Mouse (Mus musculus) kidney, adult 11 months (tissue): ENCODE measurements around the gene Babam2.
"Not testable (repeated sequence)": the region's sequence is repeated elsewhere in the genome, so short reads cannot be mapped to it uniquely, and the experiment has no call there.

Experiments
- DNase-seq: peaks from one replicate; pipeline ENCODE4 v3.0.0; 2022

Babam2 gene

GRCm38 (mm10) chr5:31839973-31840372 is 142.5 kb downstream of the Babam2 start:
- DNase-seq: no peak

- no peak for DNase-seq
Observed at GRCm38 (mm10) chr5:31840406-31840805, 142.9 kb downstream of the Babam2 start.

GRCm38 (mm10) chr5:31844856-31845255 is 147.4 kb downstream of the Babam2 start:
- no peak for DNase-seq

GRCm38 (mm10) chr5:31846971-31847370 is 149.5 kb downstream of the Babam2 start:
- no peak for DNase-seq

- DNase-seq: no peak
Observed at GRCm38 (mm10) chr5:31848995-31849394, 151.5 kb downstream of the Babam2 start.

- no peak for DNase-seq
Observed at GRCm38 (mm10) chr5:31852786-31853185, 155.3 kb downstream of the Babam2 start.

- no peak for DNase-seq
Observed at GRCm38 (mm10) chr5:31853831-31854230, 156.3 kb downstream of the Babam2 start.

- not testable (repeated sequence) for DNase-seq
Observed at GRCm38 (mm10) chr5:31858877-31859276, 161.4 kb downstream of the Babam2 start.

GRCm38 (mm10) chr5:31860426-31860825 is 162.9 kb downstream of the Babam2 start:
- no peak for DNase-seq

GRCm38 (mm10) chr5:31860831-31861624 is 163.5 kb downstream of the Babam2 start:
- DNase-seq: no peak

- DNase-seq: no peak
Observed at GRCm38 (mm10) chr5:31862753-31863468, 165.4 kb downstream of the Babam2 start.

- no peak for DNase-seq
Observed at GRCm38 (mm10) chr5:31864095-31864494, 166.6 kb downstream of the Babam2 start.

GRCm38 (mm10) chr5:31866071-31866470 is 168.6 kb downstream of the Babam2 start:
- no peak for DNase-seq

GRCm38 (mm10) chr5:31870856-31871520 is 173.5 kb downstream of the Babam2 start:
- DNase-seq: no peak

- no peak for DNase-seq
Observed at GRCm38 (mm10) chr5:31873328-31873727, 175.8 kb downstream of the Babam2 start.

- no peak for DNase-seq
Observed at GRCm38 (mm10) chr5:31874543-31874942, 177.1 kb downstream of the Babam2 start.

- no peak for DNase-seq
Observed at GRCm38 (mm10) chr5:31875443-31875842, 178.0 kb downstream of the Babam2 start.

GRCm38 (mm10) chr5:31876216-31876974 is 178.9 kb downstream of the Babam2 start:
- DNase-seq: peak; percentile 20

GRCm38 (mm10) chr5:31880457-31880856 is 183.0 kb downstream of the Babam2 start:
- DNase-seq: no peak

GRCm38 (mm10) chr5:31882297-31882696 is 184.8 kb downstream of the Babam2 start:
- DNase-seq: no peak

- no peak for DNase-seq
Observed at GRCm38 (mm10) chr5:31884962-31885361, 187.5 kb downstream of the Babam2 start.

- no peak for DNase-seq
Observed at GRCm38 (mm10) chr5:31887590-31887989, 190.1 kb downstream of the Babam2 start.

- DNase-seq: no peak
Observed at GRCm38 (mm10) chr5:31888341-31888740, 190.9 kb downstream of the Babam2 start.
